Mouse (Mus musculus) liver, embryonic 16.5 days (tissue): ENCODE results near the gene Tmem117. TPM values are rescaled to one million over a fixed set of nuclear protein-coding genes. Genes with fewer than 3 reads are reported as not detected.

Experiments used
- ATAC-seq: fragments of 200-750 bp; cut with Nextera tagmentation; 2 replicates; pipeline ENCODE4 v1.8.0; 2017; ENCODE audit warnings: low read depth, mild to moderate bottlenecking, moderate number of reproducible peaks, moderate library complexity
- H3K27ac ChIP-seq: fragments of 300-500 bp; sonication (generic); 2 replicates; pipeline ENCODE4 v1.5.1; 2014; ENCODE audit warnings: mild to moderate bottlenecking, low read length
- H3K27me3 ChIP-seq: fragments of 300-500 bp; sonication (generic); 2 replicates; pipeline ENCODE4 v1.6.1; 2014; ENCODE audit warnings: low read depth, low read length, mixed read lengths; ENCODE audit not compliant: control insufficient read depth, insufficient read depth
- H3K36me3 ChIP-seq: fragments of 300-500 bp; sonication (generic); 2 replicates; pipeline ENCODE4 v1.6.1; 2014; ENCODE audit warnings: mild to moderate bottlenecking; ENCODE audit not compliant: control insufficient read depth, insufficient read depth
- H3K4me1 ChIP-seq: fragments of 300-500 bp; sonication (generic); 2 replicates; pipeline ENCODE4 v1.6.1; 2014; ENCODE audit warnings: low read depth, low read length, mixed read lengths; ENCODE audit not compliant: control insufficient read depth
- H3K4me2 ChIP-seq: fragments of 300-500 bp; sonication (generic); 2 replicates; pipeline ENCODE4 v1.6.1; 2014; ENCODE audit warnings: low read depth, low read length, mixed read lengths
- H3K4me3 ChIP-seq: fragments of 300-500 bp; sonication (generic); 2 replicates; pipeline ENCODE4 v1.5.1; 2014; ENCODE audit warnings: low read depth, mild to moderate bottlenecking, low read length
- H3K9ac ChIP-seq: fragments of 300-500 bp; sonication (generic); 2 replicates; pipeline ENCODE4 v1.6.1; 2014; ENCODE audit warnings: low read depth, low read length
- H3K9me3 ChIP-seq: fragments of 300-500 bp; sonication (generic); replicated peaks from 2 replicates; pipeline ENCODE4 v1.6.1; 2016; ENCODE audit warnings: low read length; ENCODE audit not compliant: control insufficient read depth
- WGBS: fragments of 180-500 bp; shearing (Covaris S2); extraction: QIAGEN DNeasy Blood & Tissue Kit; methylation state at CpG from one replicate; pipeline ENCODE4 v1.1.7; 2014; ENCODE audit not compliant: insufficient replicate concordance; 5-methylcytosine and 5-hydroxymethylcytosine counted together
- polyA plus RNA-seq: library from polyadenylated mRNA; unstranded; fragments of >200 nt; fragmentation: Nextera tagmentation; extraction: Ambion mirVana; gene quantifications from 2 replicates; pipeline ENCODE4 v1.2.1, GENCODE M21; 2015

Tmem117 gene
- polyA plus RNA-seq, 1 experiment from 2014 or later, result 0.19 TPM

DNA sequence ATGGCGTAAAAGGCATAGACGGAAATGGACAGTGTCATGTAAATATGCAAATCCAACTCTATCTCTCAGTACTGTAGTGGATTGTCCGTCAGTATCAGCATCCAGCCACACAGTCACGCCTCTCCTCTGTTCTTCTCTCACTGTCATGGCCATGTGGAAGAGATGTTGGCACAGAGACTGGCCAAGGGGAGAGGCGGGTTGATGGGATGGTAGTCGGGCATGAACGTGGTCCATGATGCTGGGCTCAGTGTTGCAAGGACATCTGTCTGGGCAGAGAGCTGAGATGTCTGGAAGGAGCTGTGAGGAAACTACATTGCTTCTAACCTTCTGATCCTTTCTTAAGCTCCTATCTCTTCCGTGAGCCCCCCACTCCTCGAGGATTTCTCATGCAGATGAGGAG is 413.4 kb downstream of the Tmem117 start:
- 58% methylated on average over 9 of the region's 9 CpGs for WGBS
- no peaks in the 10 kb centered on the region for H3K27me3 ChIP-seq
- H3K9me3 ChIP-seq, result no peaks in the 10 kb centered on the region
- H3K9ac ChIP-seq, result no peak overlapping the region
- no peaks in the 10 kb centered on the region for H3K36me3 ChIP-seq
- H3K4me1 ChIP-seq, result no peaks in the 10 kb centered on the region
- H3K4me3 ChIP-seq, result no peak overlapping the region
- H3K4me2 ChIP-seq, result no peak overlapping the region
- H3K27ac ChIP-seq, result no peak overlapping the region
- ATAC-seq, result no peak

DNA sequence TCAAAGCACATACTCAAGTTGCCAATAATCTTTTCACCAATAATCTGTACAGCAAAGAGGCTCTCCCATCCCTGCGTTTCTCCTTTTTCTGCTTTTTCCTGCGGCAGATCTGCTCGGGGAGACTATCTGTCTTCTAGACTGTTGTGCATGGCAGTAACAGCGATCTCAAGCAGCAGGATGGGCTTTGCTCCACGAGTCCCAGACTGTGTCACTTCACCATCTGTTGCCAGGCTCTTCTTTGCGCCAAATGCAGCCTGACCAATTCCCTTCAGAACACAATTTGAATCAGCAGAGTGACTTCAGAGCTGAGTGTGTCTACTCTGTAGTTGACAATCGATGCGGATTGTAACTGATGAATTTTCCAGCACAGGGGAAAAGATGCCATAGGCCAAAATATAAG is 415.0 kb downstream of the Tmem117 start:
- H3K27ac ChIP-seq, result no peak overlapping the region
- no peaks in the 10 kb centered on the region for H3K9me3 ChIP-seq
- no peak overlapping the region for H3K4me2 ChIP-seq
- 67% methylated on average over 8 of the region's 8 CpGs for WGBS
- H3K27me3 ChIP-seq, result no peaks in the 10 kb centered on the region
- no peak overlapping the region for H3K4me3 ChIP-seq
- no peaks in the 10 kb centered on the region for H3K36me3 ChIP-seq
- H3K4me1 ChIP-seq, result no peaks in the 10 kb centered on the region
- no peak overlapping the region for H3K9ac ChIP-seq
- ATAC-seq, result no peak

DNA sequence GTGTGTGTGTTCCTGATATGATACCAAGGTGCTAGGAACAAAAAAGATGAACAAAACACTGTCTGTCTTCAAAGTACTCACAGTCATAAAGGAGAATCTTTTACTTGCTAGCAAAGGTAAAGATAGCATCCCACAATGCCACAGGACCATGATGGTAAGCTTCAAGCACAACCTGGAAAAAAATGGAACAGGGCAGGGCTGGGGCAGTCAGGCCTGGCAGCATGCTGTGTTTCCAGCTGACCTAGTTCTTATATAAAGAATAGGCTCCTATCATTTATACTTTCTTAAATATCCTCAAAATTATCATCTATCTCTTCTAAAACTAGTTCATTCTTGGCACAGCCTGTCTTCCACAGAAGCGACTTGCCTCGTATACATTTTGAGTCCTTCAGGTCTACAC is 418.5 kb downstream of the Tmem117 start:
- Histone ChIP-seq H3K36me3 (no peaks in the 10 kb centered on the region), H3K9ac (no peak overlapping the region), H3K27ac (no peak overlapping the region), H3K4me3 (no peak overlapping the region), H3K9me3 (no peaks in the 10 kb centered on the region), H3K4me2 (no peak overlapping the region), H3K4me1 (no peaks in the 10 kb centered on the region), H3K27me3 (no peaks in the 10 kb centered on the region)
- 85% methylated on average over 2 of the region's 2 CpGs for WGBS
- ATAC-seq, result no peak

DNA sequence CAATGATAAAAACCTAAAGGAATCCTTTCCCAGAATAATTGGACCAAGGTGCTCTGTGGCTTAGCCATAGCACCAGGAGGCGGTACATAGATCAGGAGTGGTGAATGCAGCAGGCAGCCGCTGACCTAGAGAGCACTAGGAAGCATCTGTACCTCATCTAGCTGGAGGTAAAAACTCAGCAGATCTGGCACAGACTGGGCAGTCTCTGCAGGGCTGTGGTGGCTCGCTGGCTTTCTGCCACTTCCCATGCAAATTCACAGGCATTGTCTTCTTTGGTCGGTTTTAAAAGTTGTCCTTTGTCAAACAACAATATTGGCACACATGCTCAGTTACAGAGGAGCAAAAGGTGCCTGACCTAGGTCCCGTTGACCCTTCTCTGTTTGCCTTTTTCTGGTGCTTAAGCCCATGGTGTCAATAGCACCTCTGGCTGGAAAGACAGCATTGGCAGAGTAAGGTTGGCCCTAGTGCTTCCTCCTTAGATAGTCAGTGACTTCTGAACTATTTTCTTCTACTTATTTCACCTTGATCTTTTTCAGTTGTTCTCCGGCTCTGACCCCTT is 420.2 kb downstream of the Tmem117 start:
- Histone ChIP-seq H3K4me1 (no peaks in the 10 kb centered on the region), H3K27ac (no peak overlapping the region), H3K36me3 (no peaks in the 10 kb centered on the region), H3K4me3 (no peak overlapping the region), H3K9me3 (no peaks in the 10 kb centered on the region), H3K27me3 (no peaks in the 10 kb centered on the region), H3K9ac (no peak overlapping the region), H3K4me2 (no peak overlapping the region)
- no peak for ATAC-seq
- WGBS, result 57% methylated on average over 6 of the region's 6 CpGs

DNA sequence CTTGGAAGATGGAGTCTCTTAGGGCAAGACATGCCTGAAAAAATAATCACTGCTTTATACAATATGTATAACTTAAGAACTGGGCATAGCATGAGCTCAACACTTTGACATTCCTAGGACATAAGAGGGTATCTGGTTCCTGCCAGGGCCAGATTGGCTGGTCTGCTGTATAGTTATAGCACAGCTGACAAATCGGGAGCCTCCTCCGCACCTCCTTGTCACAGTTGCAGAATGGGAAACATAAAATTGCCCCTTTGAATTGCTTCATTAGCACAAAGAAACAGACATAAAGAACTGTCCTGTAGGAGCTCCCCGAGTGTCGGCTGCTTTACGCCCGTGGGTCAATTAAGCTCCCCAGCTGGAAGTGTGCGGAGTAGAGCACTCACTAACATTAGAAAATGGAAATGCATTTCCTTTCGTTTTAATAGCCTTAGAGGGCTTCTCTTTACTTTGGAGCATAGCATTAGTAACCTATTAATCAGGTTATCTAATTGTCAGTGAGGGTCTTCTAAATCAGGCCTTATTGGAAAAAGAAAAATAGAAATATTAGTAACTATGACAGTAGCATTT is 426.1 kb downstream of the Tmem117 start:
- Histone ChIP-seq H3K9ac (no peak overlapping the region), H3K27me3 (no peaks in the 10 kb centered on the region), H3K4me1 (no peaks in the 10 kb centered on the region), H3K4me2 (no peak overlapping the region), H3K36me3 (no peaks in the 10 kb centered on the region), H3K9me3 (no peaks in the 10 kb centered on the region), H3K4me3 (no peak overlapping the region), H3K27ac (no peak overlapping the region)
- WGBS, result 70% methylated on average over 8 of the region's 8 CpGs
- ATAC-seq, result no peak

DNA sequence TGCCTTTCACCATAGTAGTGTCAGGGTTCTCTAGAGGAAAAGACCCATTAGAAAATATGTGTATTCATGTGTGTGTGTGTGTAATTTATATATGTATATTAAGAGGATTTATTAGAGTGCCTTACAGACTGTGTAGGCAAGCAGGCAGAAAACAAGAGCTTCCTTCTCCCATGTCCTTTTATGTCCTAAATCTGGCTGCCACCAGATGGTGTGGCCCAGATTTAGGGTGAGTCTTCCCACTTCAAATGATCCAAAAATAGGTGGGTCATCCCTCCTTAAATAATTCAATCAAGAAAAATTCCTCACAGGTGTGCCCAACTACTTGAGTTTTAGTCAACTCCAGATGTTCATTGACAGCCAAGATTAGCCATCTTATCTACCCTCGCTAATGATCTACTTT is 439.0 kb downstream of the Tmem117 start:
- no peak for ATAC-seq
- H3K9me3 ChIP-seq, result no peaks in the 10 kb centered on the region
- H3K36me3 ChIP-seq, result no peaks in the 10 kb centered on the region
- no peak overlapping the region for H3K27ac ChIP-seq
- no peak overlapping the region for H3K4me3 ChIP-seq
- no peak overlapping the region for H3K9ac ChIP-seq
- WGBS, result 71% methylated on average over 1 of the region's 1 CpGs
- H3K27me3 ChIP-seq, result no peaks in the 10 kb centered on the region
- H3K4me1 ChIP-seq, result no peaks in the 10 kb centered on the region
- no peak overlapping the region for H3K4me2 ChIP-seq

DNA sequence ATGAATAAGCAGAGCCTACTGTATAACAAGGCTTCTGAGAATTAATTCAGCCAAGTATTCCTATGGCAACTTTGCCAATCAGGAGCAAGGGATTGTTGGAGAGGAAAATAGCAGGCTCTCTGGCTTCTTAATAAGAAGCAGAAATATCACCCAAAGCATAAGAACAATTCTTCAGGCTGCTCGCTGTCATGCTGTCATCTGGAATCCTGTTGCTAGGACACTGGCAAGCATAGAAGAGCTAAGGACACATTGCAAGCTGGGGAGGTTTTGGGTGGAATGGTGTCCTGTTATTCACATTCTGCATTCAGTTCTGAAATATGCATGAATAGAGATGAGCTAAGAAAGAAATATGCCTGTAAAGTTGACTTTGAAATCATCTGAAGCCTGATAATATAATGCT is 439.8 kb downstream of the Tmem117 start:
- no peak for ATAC-seq
- H3K36me3 ChIP-seq, result no peaks in the 10 kb centered on the region
- H3K9me3 ChIP-seq, result no peaks in the 10 kb centered on the region
- no peak overlapping the region for H3K4me2 ChIP-seq
- H3K27me3 ChIP-seq, result no peaks in the 10 kb centered on the region
- H3K4me3 ChIP-seq, result no peak overlapping the region
- H3K4me1 ChIP-seq, result no peaks in the 10 kb centered on the region
- H3K27ac ChIP-seq, result no peak overlapping the region
- no peak overlapping the region for H3K9ac ChIP-seq
- 70% methylated on average over 1 of the region's 1 CpGs for WGBS

DNA sequence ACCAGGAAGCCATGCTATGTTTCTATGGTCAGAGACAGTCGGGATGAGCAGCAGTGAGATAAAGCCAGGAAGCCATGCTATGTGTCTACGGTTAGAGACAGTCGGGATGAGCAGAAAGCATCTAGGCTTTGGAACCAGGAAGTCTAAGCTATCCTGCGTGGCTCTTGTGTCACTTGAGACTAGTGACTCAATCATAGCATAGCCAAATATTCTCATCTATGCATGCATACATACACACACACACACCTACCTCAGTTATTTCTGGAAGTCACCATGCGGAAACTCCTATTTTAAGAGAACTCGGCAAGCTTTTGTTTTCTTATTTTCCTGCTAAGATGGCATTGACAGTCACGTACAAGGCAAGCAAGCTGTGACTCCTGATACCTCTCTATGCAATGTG is 441.8 kb downstream of the Tmem117 start:
- WGBS, result 69% methylated on average over 7 of the region's 7 CpGs
- H3K4me3 ChIP-seq, result no peak overlapping the region
- no peak for ATAC-seq
- no peak overlapping the region for H3K4me2 ChIP-seq
- H3K9me3 ChIP-seq, result no peaks in the 10 kb centered on the region
- no peak overlapping the region for H3K27ac ChIP-seq
- no peaks in the 10 kb centered on the region for H3K36me3 ChIP-seq
- H3K9ac ChIP-seq, result no peak overlapping the region
- H3K27me3 ChIP-seq, result no peaks in the 10 kb centered on the region
- H3K4me1 ChIP-seq, result no peaks in the 10 kb centered on the region

DNA sequence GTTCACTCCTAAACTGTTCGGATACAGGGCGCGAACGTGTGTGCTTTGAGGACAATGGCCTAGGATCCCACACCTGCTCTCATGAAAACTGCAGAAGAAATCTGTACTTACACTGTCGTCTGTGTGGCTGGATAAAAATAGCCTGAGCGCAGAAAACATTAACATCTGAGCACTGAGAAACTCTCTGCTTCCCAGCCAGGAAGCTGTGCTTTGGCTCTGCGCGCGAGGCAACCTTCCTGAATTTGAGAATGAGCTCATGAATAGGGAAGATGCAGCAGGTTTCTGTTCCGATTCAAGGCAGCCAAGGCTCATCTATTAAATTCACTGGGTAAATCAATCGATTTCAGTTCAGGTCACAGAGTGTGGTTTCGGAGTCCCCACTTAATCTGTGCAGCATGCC is 446.3 kb downstream of the Tmem117 start:
- no peak overlapping the region for H3K4me2 ChIP-seq

More for the DNA sequence above, 446.3 kb downstream of the Tmem117 start:
- Histone ChIP-seq H3K4me3 (no peak overlapping the region), H3K27ac (no peak overlapping the region), H3K9me3 (no peaks in the 10 kb centered on the region; the same call in 1 of the 2 replicates), H3K4me1 (no peaks in the 10 kb centered on the region), H3K27me3 (no peaks in the 10 kb centered on the region), H3K36me3 (no peaks in the 10 kb centered on the region), H3K9ac (no peak overlapping the region)
- WGBS, result 75% methylated on average over 12 of the region's 12 CpGs
- no peak for ATAC-seq
